Mouse (Mus musculus): ENCODE measurements around the gene Zcchc10.
"Not testable (repeated sequence)": the region's sequence is repeated elsewhere in the genome, so short reads cannot be mapped to it uniquely, and the experiment has no call there.

Zcchc10 gene

GRCm38 (mm10) chr11:53316996-53317395 lies 7.5 kb upstream of the Zcchc10 start:
- no peak for DNase-seq (ENCODE audit: inconsistent age in 2 of 2, low spot score in 1 of 2)

- no peak for DNase-seq (ENCODE audit: inconsistent age in 2 of 2, low spot score in 1 of 2)
Measured at GRCm38 (mm10) chr11:53318041-53318440, 6.4 kb upstream of the Zcchc10 start.

GRCm38 (mm10) chr11:53318568-53318967 lies 5.9 kb upstream of the Zcchc10 start:
- DNase-seq (ENCODE audit: inconsistent age in 2 of 2, low spot score in 1 of 2), result not testable (repeated sequence)

DNA sequence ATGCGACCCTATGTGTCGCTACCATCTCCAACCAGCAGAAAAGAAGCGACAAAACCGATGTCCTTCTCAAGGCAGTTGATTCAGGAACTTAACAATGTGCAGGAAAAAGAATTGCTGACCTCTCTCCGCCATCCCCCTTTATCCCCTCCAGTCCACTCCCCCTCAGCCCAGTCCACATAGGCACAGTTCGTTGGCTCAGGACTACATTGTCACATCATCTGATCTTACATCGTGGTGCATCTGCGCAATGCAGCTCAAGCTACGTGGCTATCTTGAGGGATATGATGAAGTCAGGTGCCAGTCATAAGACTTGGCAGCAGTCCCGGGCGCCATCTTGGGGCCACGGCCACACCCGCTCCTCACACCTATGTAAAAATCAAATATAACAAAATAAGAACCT lies 4.6 kb upstream of the Zcchc10 start:
- DNase-seq (ENCODE audit: inconsistent age in 2 of 2, low spot score in 1 of 2), result not testable (repeated sequence)

DNA sequence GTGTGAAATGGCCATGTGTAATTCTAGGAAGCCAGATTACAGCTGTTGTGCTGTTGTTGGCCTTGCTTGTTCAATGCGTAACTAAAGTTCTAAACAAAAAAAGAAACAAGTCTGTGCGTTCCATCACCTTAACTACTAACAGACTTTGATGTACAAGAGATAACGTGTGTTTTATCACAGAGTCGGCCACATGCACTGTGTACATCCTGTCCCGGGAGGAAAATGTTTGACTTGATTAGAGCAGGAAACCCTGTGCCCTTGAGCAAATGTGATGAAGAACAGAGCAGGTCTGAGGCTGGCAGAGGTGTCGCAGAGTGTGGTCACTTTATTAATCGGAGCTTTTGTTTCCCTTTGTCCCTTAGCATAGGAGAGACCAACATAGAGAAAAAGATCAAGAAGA lies 5.8 kb downstream of the Zcchc10 start:
- DNase-seq (ENCODE audit: inconsistent age in 2 of 2, low spot score in 1 of 2), result no peak

DNA sequence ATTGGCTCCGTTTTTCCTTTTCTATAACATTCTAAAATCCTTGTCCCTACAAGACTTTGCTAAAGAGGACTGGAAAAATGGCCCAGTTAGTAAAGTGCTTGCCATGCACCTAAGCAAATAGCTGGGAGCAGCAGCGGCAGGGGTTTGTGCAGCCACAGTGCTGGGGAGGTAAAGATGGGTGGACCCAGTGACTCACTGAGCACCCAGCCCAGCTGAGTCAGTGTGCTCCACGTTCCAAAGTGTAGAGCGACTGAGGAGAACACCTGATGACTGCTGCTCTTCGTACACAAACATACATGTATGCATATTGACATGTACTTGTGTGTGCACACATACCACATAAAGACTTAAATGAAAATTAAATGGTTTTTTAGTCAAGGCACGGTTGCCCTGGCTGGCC lies 6.6 kb downstream of the Zcchc10 start:
- DNase-seq (ENCODE audit: inconsistent age in 2 of 2, low spot score in 1 of 2), result no peak

DNA sequence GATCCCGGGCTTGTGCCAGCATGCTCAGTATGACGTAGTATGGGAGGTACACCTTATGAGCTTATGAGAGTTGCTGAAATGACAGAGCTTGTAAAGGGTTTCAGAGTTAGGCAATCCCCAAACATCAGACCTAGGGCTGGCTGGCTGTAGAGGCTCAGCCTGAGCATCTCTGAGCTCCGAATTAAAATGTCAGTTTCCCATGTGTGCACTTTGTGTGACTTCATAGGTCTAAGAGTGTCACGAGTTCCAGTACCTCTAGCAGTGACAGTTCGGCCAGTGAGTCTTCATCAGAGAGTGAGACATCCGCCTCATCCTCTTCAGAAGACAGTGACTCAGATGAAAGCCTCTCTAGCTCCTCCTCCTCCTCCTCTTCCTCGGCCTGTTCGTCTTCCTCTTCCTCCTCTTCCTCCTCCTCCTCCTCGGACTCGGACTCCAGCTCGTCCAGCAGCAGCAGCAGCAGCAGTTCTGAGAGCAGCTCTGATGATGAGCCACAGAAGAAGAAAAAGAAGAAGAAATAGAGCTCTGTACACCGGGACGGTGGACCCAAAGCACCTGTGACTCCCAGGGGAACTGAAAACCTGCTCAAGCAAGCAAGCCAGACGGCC lies 7.7 kb downstream of the Zcchc10 start:
- peak in 1 of 2 experiments; percentile 57 for DNase-seq (ENCODE audit: inconsistent age in 2 of 2, low spot score in 1 of 2)

GRCm38 (mm10) chr11:53335505-53336181 lies 11.2 kb downstream of the Zcchc10 start:
- no peak for DNase-seq (ENCODE audit: inconsistent age in 2 of 2, low spot score in 1 of 2)

GRCm38 (mm10) chr11:53336182-53336571 lies 11.7 kb downstream of the Zcchc10 start:
- DNase-seq (ENCODE audit: inconsistent age in 2 of 2, low spot score in 1 of 2), result no peak

GRCm38 (mm10) chr11:53336924-53337323 lies 12.4 kb downstream of the Zcchc10 start:
- DNase-seq (ENCODE audit: inconsistent age in 2 of 2, low spot score in 1 of 2), result no peak

DNA sequence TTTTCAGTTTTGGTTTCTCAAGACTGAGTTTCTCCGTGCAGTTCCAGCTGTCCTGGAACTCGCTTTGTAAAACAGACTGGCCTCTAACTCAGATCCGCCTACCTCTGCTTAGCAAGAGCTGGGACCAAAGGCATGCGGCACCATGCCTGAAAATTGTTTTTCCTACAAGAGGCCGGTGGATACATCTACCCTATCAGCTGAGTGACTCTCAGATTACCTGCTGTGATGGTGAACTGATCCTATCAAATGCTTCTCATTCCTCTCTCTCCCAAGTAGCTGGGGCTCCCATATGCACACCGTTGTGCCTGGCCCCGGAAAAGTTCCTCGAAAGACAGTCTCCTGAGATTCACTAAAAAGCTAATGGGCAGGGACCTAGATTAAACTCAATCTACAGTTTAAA lies 13.2 kb downstream of the Zcchc10 start:
- no peak for DNase-seq (ENCODE audit: inconsistent age in 2 of 2, low spot score in 1 of 2)

DNA sequence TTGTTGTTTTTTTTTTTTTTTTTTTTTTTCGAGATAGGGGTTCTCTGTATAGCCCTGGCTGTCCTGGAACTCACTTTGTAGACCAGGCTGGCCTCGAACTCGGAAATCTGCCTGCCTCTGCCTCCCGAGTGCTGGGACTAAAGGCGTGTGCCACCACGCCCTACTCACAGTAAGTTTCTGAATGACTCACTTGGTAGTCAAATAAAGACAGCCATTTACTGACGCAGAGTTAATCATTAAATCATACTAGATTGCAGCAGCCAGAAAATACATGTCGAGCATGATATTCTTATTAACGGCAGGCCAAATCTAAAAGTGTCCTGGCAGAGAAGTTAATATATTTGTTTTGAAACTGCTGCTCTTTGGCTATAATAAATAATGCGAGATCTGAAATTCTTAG lies 16.5 kb downstream of the Zcchc10 start:
- not testable (repeated sequence) for DNase-seq (ENCODE audit: inconsistent age in 2 of 2, low spot score in 1 of 2)

DNA sequence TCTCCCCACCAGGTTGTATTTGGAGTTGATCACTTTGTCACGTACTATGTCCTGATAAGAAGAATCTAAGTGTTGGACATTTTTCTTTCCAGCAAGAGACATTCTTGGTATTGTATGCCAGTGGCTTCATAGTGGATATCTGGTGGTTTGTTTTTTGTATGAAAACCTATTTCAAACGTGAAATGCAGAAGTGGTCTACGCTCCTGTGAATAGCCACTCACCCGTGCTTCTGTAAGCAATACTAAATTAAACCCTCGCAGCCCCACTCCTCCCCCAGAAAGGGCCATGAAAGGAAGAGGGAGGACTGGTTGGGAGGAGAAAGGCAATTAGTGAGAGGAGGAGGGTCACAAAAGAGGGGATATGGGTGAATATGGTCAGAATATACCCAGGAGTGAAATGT lies 18.2 kb downstream of the Zcchc10 start:
- no peak for DNase-seq (ENCODE audit: inconsistent age in 2 of 2, low spot score in 1 of 2)

DNA sequence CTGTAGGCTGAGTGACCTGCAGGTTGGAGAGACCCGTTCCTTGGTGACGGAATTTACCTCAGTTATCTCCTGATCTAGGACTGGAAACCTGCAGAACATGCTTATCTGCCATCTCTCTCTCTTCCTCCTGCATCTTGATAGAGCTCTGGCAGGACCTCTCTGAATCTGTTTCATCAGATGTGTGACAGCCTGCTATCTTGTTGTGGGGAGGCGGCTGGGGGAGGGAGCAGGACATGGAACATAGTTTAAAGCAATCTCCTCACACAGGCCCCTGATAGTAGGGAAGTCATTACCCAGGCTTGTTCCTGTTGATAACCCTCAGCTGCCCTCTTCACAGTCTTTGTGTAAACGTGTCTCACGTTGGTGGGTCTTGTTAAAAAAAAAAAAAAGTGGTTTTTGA lies 20.8 kb downstream of the Zcchc10 start:
- DNase-seq (ENCODE audit: inconsistent age in 2 of 2, low spot score in 1 of 2), result no peak

DNA sequence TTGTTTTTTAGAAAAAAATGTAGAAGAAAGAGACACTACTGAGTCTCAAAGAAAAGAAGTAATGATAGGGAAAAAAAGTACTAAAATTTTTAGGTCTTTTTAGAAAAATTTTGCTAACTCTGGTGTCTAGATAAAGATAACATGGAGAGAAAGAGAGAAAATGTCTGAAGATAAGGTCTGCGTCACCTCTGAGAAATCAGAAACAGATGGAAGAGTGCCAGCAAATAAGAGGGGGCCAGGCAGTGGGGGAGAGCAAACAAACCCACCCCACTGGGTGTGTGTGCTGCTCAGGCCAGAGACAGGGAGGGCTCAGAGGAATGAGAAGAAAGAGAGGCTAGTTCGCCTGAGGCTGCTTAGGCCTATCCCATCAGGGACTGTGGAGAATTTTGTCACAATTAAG lies 21.3 kb downstream of the Zcchc10 start:
- no peak for DNase-seq (ENCODE audit: inconsistent age in 2 of 2, low spot score in 1 of 2)

- DNase-seq (ENCODE audit: inconsistent age in 2 of 2, low spot score in 1 of 2), result peak; percentile 94 to 96
Measured at GRCm38 (mm10) chr11:53350291-53351223, 26.1 kb downstream of the Zcchc10 start, which contains the start of gene Aff4. Gene Aff4 (plus strand): TSS chr11:53350833.

DNA sequence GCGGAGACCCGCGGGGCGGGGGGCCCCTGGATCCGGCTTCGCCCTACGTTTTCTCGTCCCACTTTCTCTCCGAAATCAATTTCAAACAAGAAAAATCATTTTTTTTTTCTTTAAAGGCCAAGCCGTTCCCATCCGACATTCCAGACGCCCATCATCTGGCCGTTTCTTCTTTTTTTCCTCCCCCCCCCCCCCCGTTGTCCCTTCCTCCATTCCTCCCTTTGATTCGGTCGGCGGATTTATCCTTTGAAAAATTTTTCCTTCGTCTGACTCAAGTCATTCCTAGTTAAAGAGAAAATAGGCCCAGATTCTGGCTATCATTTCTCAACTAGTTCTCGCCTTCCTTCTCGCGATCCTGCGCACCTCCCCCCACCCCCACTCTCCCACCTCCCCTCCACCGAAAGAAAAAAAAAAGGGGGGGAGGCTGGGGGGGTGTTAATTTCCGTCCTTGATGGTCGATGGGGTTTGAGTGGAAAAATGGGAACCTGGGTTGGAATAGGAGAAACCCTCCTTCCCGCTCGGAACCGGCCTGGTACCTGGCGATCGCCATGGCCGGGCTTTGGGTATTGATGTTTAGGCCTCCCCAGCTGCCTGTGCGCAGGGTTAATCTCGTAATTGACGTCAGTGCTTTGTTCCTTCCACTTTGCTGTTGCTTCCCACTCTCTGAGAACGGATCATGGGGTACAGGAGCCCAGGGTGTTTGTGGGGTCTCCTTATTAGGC lies 26.9 kb downstream of the Zcchc10 start:
- peak; percentile 69 to 91 for DNase-seq (ENCODE audit: inconsistent age in 2 of 2, low spot score in 1 of 2)

GRCm38 (mm10) chr11:53351943-53352590 lies 27.6 kb downstream of the Zcchc10 start:
- DNase-seq (ENCODE audit: inconsistent age in 2 of 2, low spot score in 1 of 2), result peak in 1 of 2 experiments; percentile 67

GRCm38 (mm10) chr11:53358504-53359155 lies 34.2 kb downstream of the Zcchc10 start:
- DNase-seq (ENCODE audit: inconsistent age in 2 of 2, low spot score in 1 of 2), result no peak

DNA sequence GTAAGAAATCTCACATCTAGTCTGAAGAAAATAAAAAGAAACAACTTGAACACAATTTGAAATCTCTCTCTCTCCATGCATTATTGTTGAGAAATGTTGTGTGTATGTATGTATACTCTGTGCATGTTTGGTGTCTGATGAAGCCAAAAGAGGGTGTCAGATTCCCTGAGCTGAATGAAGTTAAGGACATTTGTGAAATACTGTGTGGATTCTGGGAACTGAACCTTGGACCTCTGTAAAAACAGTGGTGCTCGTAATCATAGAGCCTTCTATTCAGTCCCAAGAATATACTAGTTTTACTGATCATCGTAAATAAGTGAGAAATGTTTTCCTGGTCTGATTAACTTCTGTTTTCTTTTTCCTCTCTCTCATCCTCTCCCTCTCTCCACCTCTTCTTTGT lies 42.6 kb downstream of the Zcchc10 start:
- DNase-seq (ENCODE audit: inconsistent age in 2 of 2, low spot score in 1 of 2), result no peak

Measured in adrenal gland, adult (tissue).